Mouse (Mus musculus) layer of hippocampus, postnatal 14 days (tissue): ENCODE data around the gene Tmem245. TPM values are rescaled to one million over a fixed set of nuclear protein-coding genes. Genes with fewer than 3 reads are reported as not detected.

ENCODE experiments used
- DNase-seq, 2 experiments: peaks; one replicate each; pipeline ENCODE4 v3.0.0; 2021 to 2022; ENCODE audit warnings: low spot score in 2 of 2, mixed read lengths in 1 of 2
- total RNA-seq, 2 experiments: library from RNA; stranded (reverse); gene quantifications; 2 replicates each; pipeline ENCODE4 v1.2.3; 2021

The Tmem245 gene
- total RNA-seq, 2 experiments from 2014 or later, result 28.1 to 28.7 TPM

GRCm38 (mm10) chr4:56865971-56866370, 81.3 kb downstream of the Tmem245 start:
- DNase-seq, result no peak

DNA sequence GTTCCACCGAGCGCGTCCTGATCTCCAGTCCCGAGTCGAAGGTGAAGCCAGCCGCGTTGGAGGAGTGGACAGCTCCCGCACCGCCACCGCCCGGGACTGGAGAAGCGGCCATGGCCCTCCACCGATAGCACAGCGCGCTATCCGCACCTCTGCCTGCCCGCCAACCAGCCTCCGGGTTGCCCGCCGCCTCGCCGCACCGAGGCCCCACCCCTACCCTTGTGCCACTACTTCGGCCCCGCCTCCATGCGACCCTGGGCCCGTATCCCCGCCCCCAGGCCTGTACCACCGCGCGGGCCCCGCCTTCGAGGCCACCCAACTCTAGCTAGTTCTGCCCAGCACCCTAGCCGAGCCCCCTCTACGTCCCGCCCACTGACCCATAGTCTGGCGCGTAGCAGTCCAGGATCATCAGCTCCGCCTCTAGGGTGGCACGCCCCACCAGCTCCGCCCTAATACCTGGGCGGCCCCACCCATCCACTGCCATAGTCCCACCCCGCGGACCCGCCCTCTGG, 82.2 kb downstream of the Tmem245 start, which contains the start of gene Ctnnal1:
Ctnnal1 (minus strand) TSS at position 186 of the 509 bp plus-strand sequence.
- DNase-seq, result peak; percentile 78 to 87

DNA sequence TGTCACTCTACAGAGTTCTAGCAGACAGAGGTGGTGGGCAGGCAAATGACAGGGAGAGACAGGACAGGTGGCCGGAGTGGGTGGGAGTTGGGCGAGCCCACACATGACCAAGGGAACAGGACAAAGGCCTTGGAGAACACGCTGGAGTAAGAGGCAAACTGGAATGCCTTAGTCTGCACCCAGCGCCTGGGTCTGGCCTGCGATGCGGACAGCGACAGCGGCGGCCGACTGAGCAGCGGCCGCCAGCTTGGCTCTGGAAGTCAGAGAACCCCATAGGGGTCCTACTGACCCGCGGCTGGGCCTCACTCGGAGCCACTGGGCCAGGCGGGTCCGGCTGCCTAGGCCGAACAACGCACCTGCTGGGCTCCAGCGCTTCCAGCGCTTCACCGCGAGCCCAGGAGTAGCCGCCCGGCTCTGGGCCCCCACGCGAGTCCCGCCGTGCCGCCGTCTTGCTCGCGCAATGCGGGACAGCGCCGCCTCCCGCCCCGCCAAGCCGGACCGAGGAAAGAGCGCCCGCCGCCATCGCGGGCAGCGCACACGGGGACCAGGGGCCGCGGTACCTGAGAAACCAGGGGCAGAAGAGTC, 82.7 kb downstream of the Tmem245 start:
- DNase-seq, result peak in 1 of 2 experiments; percentile 49

- DNase-seq, result no peak
Observed at GRCm38 (mm10) chr4:56864016-56864415, 83.2 kb downstream of the Tmem245 start.

DNA sequence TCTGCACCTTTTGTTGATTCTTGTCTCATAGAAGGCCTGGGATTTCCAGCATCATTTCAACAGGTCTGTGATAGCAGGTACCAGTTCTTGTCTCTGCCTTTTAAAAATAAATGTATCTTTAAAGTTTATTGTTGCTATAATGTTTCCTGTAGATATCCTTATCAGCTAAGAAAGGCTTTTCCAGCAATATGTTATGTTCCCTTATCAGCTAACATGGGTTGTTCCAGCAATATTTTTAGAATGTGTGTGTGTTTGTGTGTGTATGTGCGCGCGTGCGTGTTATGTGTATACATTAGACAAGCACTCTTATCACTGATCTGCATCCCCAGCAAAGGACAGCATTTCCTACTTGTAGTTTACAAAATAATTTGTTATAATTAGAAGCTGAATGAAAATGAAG, 85.7 kb downstream of the Tmem245 start:
- no peak for DNase-seq

- DNase-seq, result no peak
Observed at GRCm38 (mm10) chr4:56858733-56859132, 88.5 kb downstream of the Tmem245 start.

GRCm38 (mm10) chr4:56856371-56856949, 90.8 kb downstream of the Tmem245 start:
- DNase-seq, result no peak

GRCm38 (mm10) chr4:56855935-56856334, 91.3 kb downstream of the Tmem245 start:
- no peak for DNase-seq

DNA sequence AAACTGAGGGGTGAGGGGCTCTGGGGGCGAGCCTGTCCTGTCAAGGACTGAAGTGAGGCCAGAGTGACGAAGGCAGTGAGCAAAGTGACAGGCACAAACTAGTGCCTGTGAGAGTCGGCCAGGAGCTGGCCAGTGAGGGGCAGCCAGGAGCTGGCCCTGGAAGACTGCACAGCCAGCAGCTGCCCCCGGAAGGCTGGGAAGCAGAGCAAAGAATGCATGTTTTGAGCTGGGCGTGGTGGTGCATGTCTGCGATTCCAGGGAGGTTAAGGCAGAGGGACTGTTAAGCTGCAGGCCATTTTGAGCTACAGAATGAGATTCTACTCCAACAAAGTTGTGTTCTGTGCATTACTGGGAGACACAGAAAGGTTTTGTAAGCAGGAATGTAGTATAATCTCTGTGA, 96.5 kb downstream of the Tmem245 start:
- no peak for DNase-seq

GRCm38 (mm10) chr4:56848044-56848443, 99.2 kb downstream of the Tmem245 start:
- no peak for DNase-seq

- DNase-seq, result no peak
Observed at GRCm38 (mm10) chr4:56847400-56847799, 99.8 kb downstream of the Tmem245 start.

DNA sequence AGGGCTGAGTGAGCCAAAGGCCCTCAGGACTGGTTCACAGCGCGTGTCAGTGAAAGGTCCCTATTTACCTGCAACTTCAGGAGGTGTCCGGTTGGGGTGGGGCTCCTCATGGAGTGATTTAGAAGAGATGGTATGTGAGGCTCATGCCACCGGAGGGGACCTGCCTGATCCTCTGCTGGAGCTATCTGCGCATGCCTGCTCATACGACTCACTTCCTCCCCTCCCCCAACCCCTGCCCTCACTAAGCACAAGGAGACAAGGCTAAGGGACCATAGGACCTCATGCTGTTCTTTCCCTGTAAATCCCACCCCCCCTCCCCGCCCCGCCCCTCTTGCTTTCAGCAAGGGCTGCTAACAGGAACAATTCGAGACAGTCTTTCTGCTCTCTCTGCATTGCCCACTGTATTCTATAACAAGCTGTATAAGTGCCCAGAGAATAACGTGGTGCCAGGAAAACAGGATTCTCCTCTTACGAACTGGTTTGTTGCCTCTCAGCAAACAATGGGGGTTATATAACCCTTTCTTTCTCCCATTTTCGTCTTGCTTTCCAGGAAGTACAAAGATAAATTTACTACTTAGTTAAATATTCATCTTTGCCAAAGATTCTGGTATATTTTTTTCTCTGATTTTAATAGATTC, 101.2 kb downstream of the Tmem245 start:
- no peak for DNase-seq

DNA sequence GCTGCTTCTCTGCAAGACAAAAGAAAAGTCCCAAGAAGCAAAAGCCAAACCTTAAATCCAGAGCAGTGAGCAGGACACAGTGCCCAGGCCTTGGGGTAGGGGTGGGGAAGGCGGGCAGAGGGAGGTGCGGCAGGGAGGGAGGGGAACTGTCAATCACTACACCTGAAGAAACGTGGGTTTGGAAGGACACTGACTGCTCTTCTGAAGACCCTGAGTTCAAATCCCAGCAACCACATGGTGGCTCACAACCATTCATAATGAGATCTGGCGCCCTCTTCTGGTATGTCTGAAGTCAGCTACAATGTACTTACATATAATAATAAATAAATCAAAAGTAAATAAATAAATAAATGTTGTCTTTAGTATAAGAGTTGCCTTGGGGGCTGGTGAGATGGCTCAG, 102.3 kb downstream of the Tmem245 start:
- no peak for DNase-seq

DNA sequence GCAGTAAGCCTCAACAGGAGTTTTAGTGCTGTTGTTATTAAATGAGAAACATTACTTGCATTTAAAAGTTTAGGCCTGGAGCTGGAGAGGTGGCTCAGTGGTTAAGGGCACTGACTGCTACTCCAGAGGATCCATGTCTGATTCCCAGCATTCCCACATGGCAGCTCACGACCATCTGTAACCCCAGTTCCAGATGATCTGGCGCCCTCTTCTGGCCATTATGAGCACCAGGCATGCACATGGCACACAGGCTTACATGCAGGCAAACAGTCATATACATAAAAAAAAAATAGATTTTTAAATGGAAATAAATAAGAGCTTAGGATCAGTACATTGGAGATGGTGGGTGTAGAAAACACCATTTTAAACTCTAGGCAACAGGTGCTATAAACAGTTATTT, 103.3 kb downstream of the Tmem245 start:
- DNase-seq, result no peak

GRCm38 (mm10) chr4:56842501-56842900, 104.7 kb downstream of the Tmem245 start:
- no peak for DNase-seq

DNA sequence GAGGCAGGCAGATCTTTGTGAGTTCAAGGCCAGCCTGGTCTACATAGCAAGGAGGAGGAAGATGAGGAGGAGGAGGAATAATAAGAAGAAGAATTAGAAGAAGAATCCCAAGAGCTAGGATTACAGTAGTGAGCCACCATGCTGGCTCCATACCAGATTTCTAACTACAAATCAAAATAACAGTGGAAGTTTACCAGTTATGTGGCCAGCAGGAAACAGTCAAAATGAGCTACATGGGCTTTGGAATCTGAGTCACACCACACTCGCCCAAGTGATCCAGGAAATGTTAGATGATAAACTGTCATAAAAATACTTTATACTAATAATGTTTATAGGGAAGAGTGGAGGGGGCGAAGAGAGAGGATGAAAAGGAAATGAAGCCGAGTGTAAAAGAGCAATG, 106.9 kb downstream of the Tmem245 start:
- no peak for DNase-seq

DNA sequence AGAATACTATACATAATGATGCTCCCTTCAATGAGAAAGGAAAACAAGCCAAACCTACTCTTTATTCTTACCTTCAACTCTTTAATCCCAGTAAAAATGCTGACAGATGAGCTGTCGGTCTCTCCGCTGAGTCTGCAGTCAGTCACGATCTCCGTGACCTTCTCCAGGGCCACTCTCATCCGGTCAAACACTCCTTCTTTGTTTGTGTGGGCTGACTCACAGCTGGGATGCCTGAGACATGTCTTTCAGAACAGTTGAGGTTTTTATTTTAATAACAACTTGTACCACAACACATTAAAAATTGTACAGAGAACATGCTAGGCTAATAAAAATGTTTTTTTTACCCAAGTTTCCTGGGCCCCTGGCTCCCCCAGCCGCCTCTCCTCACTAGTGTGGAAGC, 109.6 kb downstream of the Tmem245 start:
- DNase-seq, result no peak

DNA sequence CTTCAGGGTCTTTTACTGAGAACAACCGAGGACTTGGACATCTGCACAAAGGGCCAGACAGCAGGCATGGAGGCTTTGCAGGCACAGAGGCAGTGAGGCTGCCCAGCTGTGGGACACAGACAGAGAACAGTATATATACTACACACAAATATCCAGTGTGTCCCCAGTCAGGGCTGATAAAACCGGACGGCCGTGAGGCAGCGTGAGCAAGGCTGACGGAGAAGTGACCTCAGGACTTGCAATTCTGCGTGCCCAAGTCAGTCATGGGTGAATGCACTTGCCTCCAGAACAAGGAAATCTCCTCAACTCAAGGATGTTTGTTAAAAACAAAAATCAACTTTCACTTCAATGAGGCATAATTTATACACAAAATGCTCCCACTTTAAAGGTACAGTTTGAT, 115.2 kb downstream of the Tmem245 start:
- DNase-seq, result no peak

DNA sequence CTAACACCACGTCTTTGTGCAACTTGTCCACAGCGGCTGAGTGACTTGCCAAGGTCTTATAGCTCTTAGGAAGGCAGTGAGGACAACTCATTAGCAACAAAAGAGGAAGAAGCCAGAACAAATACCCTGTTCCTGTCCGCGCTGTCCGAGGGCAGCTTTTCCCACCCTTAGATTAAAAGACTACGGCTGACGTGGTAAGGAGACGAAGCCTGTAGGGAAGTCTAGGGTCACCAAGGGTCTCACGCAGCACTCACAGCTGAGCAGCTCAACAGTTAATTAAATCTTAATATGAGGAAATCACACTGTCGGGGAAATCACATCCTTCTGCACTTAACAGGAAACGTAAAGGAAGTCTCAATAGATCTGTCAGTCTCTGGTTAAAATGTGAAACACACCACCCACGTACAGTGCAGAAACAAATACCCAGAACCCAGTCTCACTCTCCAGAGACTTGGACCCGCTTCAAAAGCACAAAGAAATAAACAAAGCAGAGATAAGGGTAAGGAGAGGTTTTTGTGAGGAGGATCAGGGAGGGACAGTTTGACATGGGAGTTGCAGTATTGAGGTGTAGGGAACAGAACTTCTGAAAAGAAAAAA, 116.1 kb downstream of the Tmem245 start:
- no peak for DNase-seq

DNA sequence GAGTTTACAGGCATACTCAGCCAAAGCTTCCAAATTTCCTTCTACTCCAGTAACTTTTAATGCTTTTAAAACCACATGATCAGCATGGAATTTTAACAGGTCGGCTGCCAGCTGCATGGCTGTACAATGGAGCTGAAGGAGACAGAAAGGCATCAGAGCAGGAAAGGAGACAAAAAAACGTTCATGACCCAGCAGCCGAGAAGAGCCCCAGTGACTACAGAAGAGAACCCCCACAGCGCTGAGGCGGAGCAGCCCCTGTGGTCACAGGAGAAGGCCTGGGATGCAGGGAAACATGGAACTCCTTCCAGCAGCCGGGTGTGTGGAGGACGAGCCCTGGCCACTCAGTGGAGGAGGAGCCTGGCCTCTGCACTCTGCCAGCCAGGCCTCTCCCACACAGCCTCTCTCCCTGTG, 117.7 kb downstream of the Tmem245 start:
- peak; percentile 28 to 55 for DNase-seq

GRCm38 (mm10) chr4:56828932-56829331, 118.3 kb downstream of the Tmem245 start:
- no peak for DNase-seq

GRCm38 (mm10) chr4:56824231-56824630, 123.0 kb downstream of the Tmem245 start:
- no peak for DNase-seq
